Mouse (Mus musculus): ENCODE measurements at regions not wholly inside any gene's neighbourhood (a gene's known extent, or its start where the extent isn't known, plus 50 kb on each side); places are given as distances from the start of the nearest gene placed in this dataset.

GRCm38 (mm10) chr3:118144788-118145187, 276.1 kb upstream of the Snx7 start:
- TF ChIP-seq EP300 (IDR thresholded peaks at IDR 0.05; ENCODE audit: low read depth in 1 of 2, low read length in 2 of 2) (no peak), POLR2A (IDR thresholded peaks at IDR 0.05; ENCODE audit: control insufficient read depth in 1 of 2, insufficient read depth in 1 of 2, low read depth in 1 of 2, low read length in 2 of 2, poor library complexity in 1 of 2) (no peak), BHLHE40 (IDR thresholded peaks at IDR 0.05; ENCODE audit: borderline replicate concordance, low read depth, low read length) (no peak), CTCF (IDR thresholded peaks at IDR 0.05 in 2 of 3, conservative IDR thresholded peaks at IDR 0.05 in 1 of 3; ENCODE audit: control insufficient read depth in 1 of 3, insufficient read depth in 1 of 3, low read depth in 2 of 3, low read length in 3 of 3, poor library complexity in 1 of 3, severe bottlenecking in 1 of 3) (no peak), CHD1 (IDR thresholded peaks at IDR 0.05; ENCODE audit: low read depth, low read length) (no peak), ZKSCAN1 (IDR thresholded peaks at IDR 0.05; ENCODE audit: low read depth, low read length) (no peak), MYB (IDR thresholded peaks at IDR 0.05; ENCODE audit: low read depth, low read length) (no peak), POLR2AphosphoS5 (IDR thresholded peaks at IDR 0.05; ENCODE audit: borderline replicate concordance, low read depth, low read length) (no peak), MAZ (IDR thresholded peaks at IDR 0.05; ENCODE audit: low read depth, low read length) (no peak), SIN3A (IDR thresholded peaks at IDR 0.05; ENCODE audit: low read length) (no peak), MAX (IDR thresholded peaks at IDR 0.05; ENCODE audit: low read length) (no peak), ELF1 (IDR thresholded peaks at IDR 0.05; ENCODE audit: low read depth, low read length) (no peak)

Data from MEL (cell line).